9 mouse cellular contexts compared by ENCODE assay signal in genomic region chr4:10923180-10923579, GRCm38 (mm10). TPM values are rescaled to one million over a fixed set of nuclear protein-coding genes. Genes with fewer than 3 reads are reported as not detected.
DNase-seq lines count a peak whose midpoint lies in the region; ATAC-seq and TF ChIP-seq lines count a peak whose summit lies in the region.
"Had no signal": no experiment of that assay in that cellular context is flagged by ENCODE, and none has a peak within 500 bp of the region (broad histone marks: within the 10 kb centered on the region; RNA-seq: fewer than 3 reads in every experiment).

No protein-coding gene starts in this region.

- H3K9me3 ChIP-seq in hindbrain, embryonic 15.5 days, result no peaks in the 10 kb centered on the region
- H3K9me3 ChIP-seq in hindbrain, embryonic 12.5 days (replicated peaks), result no peaks in the 10 kb centered on the region
- H3K9me3 ChIP-seq in hindbrain, postnatal 0 days (ENCODE audit: low read length), result no peaks in the 10 kb centered on the region

- H3K27me3 ChIP-seq in hindbrain, embryonic 15.5 days, result no peaks in the 10 kb centered on the region
- no peaks in the 10 kb centered on the region for H3K27me3 ChIP-seq in hindbrain, embryonic 12.5 days
- H3K27me3 ChIP-seq in hindbrain, postnatal 0 days (ENCODE audit: insufficient read depth, low read length), result no peaks in the 10 kb centered on the region
- H3K27me3 ChIP-seq: Patski had no signal

- DNase-seq in NIH3T3 (ENCODE audit: low read depth), result peak; percentile 74
- peak; percentile 60 to 70 for DNase-seq in frontal cortex, postnatal 10 days (ENCODE audit: low spot score in 2 of 2)
- peak; percentile 67 for DNase-seq in hindbrain, postnatal 0 days (ENCODE audit: low spot score)
- DNase-seq in left cerebral cortex, postnatal 14 days (ENCODE audit: low spot score in 2 of 2), result peak; percentile 84 to 85
- DNase-seq in right cerebral cortex, postnatal 10 days (ENCODE audit: low spot score in 2 of 2), result peak; percentile 89 to 90
- no peak for DNase-seq in thymus, postnatal 10 days (ENCODE audit: low spot score in 2 of 2)

- no peak for TF ChIP-seq CTCF in hindbrain, postnatal 0 days (IDR thresholded peaks at IDR 0.05; ENCODE audit: low read depth)

- H3K36me3 ChIP-seq in hindbrain, embryonic 15.5 days, result no peaks in the 10 kb centered on the region
- H3K36me3 ChIP-seq in hindbrain, embryonic 12.5 days, result no peaks in the 10 kb centered on the region
- no peaks in the 10 kb centered on the region for H3K36me3 ChIP-seq in hindbrain, postnatal 0 days (ENCODE audit: insufficient read depth, low read length)

- H3K9ac ChIP-seq in hindbrain, embryonic 15.5 days, result no peak overlapping the region
- H3K9ac ChIP-seq in hindbrain, embryonic 12.5 days, result no peak overlapping the region
- no peak overlapping the region for H3K9ac ChIP-seq in hindbrain, postnatal 0 days (replicated peaks; ENCODE audit: low read length)

- ATAC-seq in hindbrain, embryonic 15.5 days (ENCODE audit: low FRiP score, low read depth), result 0 out of 2 replicates have a peak, but pooled peaks have one; percentile 65
- ATAC-seq in hindbrain, embryonic 12.5 days (ENCODE audit: low FRiP score), result no peak
- 0 out of 2 replicates have a peak, but pooled peaks have one; percentile 54 for ATAC-seq in hindbrain, postnatal 0 days
- ATAC-seq: Patski had no signal

- intact Hi-C loops in left cerebral cortex, postnatal 14 days (cut with DNase I), result no loop called here

- H3K4me3 ChIP-seq in hindbrain, embryonic 15.5 days, result no peak overlapping the region
- no peak overlapping the region for H3K4me3 ChIP-seq in hindbrain, embryonic 12.5 days
- H3K4me3 ChIP-seq in hindbrain, postnatal 0 days (ENCODE audit: low read length), result no peak overlapping the region

- 43% methylated on average over 6 of the region's 6 CpGs for WGBS in hindbrain, embryonic 15.5 days
- 70% methylated on average over 6 of the region's 6 CpGs for WGBS in hindbrain, embryonic 12.5 days
- WGBS in hindbrain, postnatal 0 days, result 36% methylated on average over 6 of the region's 6 CpGs

- H3K4me1 ChIP-seq in hindbrain, embryonic 15.5 days (replicated peaks), result no peaks in the 10 kb centered on the region
- H3K4me1 ChIP-seq in hindbrain, embryonic 12.5 days, result no peaks in the 10 kb centered on the region
- H3K4me1 ChIP-seq in hindbrain, postnatal 0 days (ENCODE audit: insufficient read depth, low read length), result no peaks in the 10 kb centered on the region

- H3K27ac ChIP-seq in hindbrain, embryonic 15.5 days (replicated peaks), result no peak overlapping the region
- H3K27ac ChIP-seq in hindbrain, embryonic 12.5 days, result no peak overlapping the region
- no peak overlapping the region for H3K27ac ChIP-seq in hindbrain, postnatal 0 days

- no peak overlapping the region for H3K4me2 ChIP-seq in hindbrain, embryonic 15.5 days
- no peak overlapping the region for H3K4me2 ChIP-seq in hindbrain, embryonic 12.5 days (replicated peaks)
- H3K4me2 ChIP-seq in hindbrain, postnatal 0 days (ENCODE audit: low read depth, low read length), result no peak overlapping the region

RNA-seq across cellular contexts. Expression of gene 2610301B20Rik, which starts 48.9 kb away (rescaled TPM):
- polyA plus RNA-seq in hindbrain, embryonic 15.5 days (2015; fragmentation: Nextera tagmentation; extraction: Ambion mirVana), result 41.5 and 42.5 TPM in 2 replicates
- 43.3 and 45.1 TPM in 2 replicates for polyA plus RNA-seq in hindbrain, embryonic 12.5 days (2016; fragmentation: Nextera tagmentation; extraction: Ambion mirVana)
- total RNA-seq in hindbrain, postnatal 0 days (2014; rRNA removed), result 27.5 and 30.3 TPM in 2 replicates
- polyA plus RNA-seq in hindbrain, postnatal 0 days (2015; fragmentation: Nextera tagmentation; extraction: Ambion mirVana), result 32.9 and 34.4 TPM in 2 replicates
- total RNA-seq in left cerebral cortex, postnatal 14 days (2021), result 10 to 100 TPM; 24.7 to 25.7 TPM

Comparison
In these comparisons a context has a peak if more than half of its experiments do, and no peak if none do; other contexts are left out.
1. DNase-seq: peak in NIH3T3 (single experiment), frontal cortex, postnatal 10 days (2 of 2), hindbrain, postnatal 0 days (single experiment), left cerebral cortex, postnatal 14 days (2 of 2) and right cerebral cortex, postnatal 10 days (2 of 2); none in thymus, postnatal 10 days (0 of 2).